Mouse (Mus musculus) hindbrain, embryonic 12.5 days (tissue): Measurements from ENCODE around the gene Stub1. TPM values are rescaled to one million over a fixed set of nuclear protein-coding genes. Genes with fewer than 3 reads are reported as not detected.

Experiments
- ATAC-seq: fragments of 200-750 bp; cut with Nextera tagmentation; 2 replicates; pipeline ENCODE4 v1.8.0; 2017; ENCODE audit warnings: moderate TSS enrichment; ENCODE audit not compliant: low FRiP score
- H3K27ac ChIP-seq: fragments of 300-500 bp; sonication (generic); 2 replicates; pipeline ENCODE4 v1.5.1; 2016; ENCODE audit warnings: mild to moderate bottlenecking
- H3K27me3 ChIP-seq: fragments of 300-500 bp; sonication (generic); 2 replicates; pipeline ENCODE4 v1.6.1; 2016; ENCODE audit warnings: mild to moderate bottlenecking
- H3K36me3 ChIP-seq: fragments of 300-500 bp; sonication (generic); 2 replicates; pipeline ENCODE4 v1.6.1; 2016; ENCODE audit warnings: mild to moderate bottlenecking
- H3K4me1 ChIP-seq: fragments of 300-500 bp; sonication (generic); 2 replicates; pipeline ENCODE4 v1.6.1; 2016
- H3K4me2 ChIP-seq: fragments of 300-500 bp; sonication (generic); replicated peaks from 2 replicates; pipeline ENCODE4 v1.6.1; 2016; ENCODE audit warnings: mild to moderate bottlenecking
- H3K4me3 ChIP-seq: fragments of 300-500 bp; sonication (generic); 2 replicates; pipeline ENCODE4 v1.5.1; 2016; ENCODE audit warnings: mild to moderate bottlenecking
- H3K9ac ChIP-seq: fragments of 300-500 bp; sonication (generic); 2 replicates; pipeline ENCODE4 v1.6.1; 2016; ENCODE audit warnings: mild to moderate bottlenecking, moderate library complexity
- H3K9me3 ChIP-seq: fragments of 300-500 bp; sonication (generic); replicated peaks from 2 replicates; pipeline ENCODE4 v1.6.1; 2016; ENCODE audit warnings: mild to moderate bottlenecking
- WGBS: fragments of 180-500 bp; shearing (Covaris S2); methylation state at CpG from one replicate; pipeline ENCODE4 v1.1.7; 2016; 5-methylcytosine and 5-hydroxymethylcytosine counted together
- polyA plus RNA-seq: library from polyadenylated mRNA; unstranded; fragments of >200 nt; fragmentation: Nextera tagmentation; extraction: Ambion mirVana; gene quantifications from 2 replicates; pipeline ENCODE4 v1.2.1, GENCODE M21; 2016

Gene Stub1
- polyA plus RNA-seq, 1 experiment from 2014 or later: 291 TPM

DNA sequence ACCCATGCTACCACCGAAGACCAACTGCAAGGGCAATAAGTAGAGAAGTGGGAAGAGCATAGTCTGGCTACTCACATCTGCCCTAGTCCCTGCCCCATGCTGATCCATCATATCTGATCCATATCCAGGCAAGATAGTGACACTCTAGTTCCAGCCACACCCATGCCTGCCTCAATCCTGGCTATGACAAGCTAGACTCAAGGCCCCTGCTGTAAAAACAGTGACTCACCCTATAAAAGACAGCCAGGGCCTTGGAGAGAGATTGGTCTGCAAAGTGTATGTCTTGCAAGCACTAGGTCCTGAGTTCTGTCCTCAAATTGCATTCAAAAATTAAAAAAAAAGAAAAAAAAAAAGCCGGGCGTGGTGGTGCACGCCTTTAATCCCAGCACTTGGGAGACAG is 26.7 kb downstream of the Stub1 start:
- H3K9me3 ChIP-seq: no peaks in the 10 kb centered on the region
- no peak overlapping the region for H3K4me2 ChIP-seq
- H3K27me3 ChIP-seq: peaks cover 5% of the 10 kb centered on the region
- WGBS: 82% methylated on average over 4 of the region's 4 CpGs
- no peak for ATAC-seq
- no peaks in the 10 kb centered on the region for H3K36me3 ChIP-seq
- H3K4me3 ChIP-seq: no peak overlapping the region
- no peak overlapping the region for H3K27ac ChIP-seq
- H3K4me1 ChIP-seq: peaks cover 53% of the 10 kb centered on the region
- no peak overlapping the region for H3K9ac ChIP-seq

DNA sequence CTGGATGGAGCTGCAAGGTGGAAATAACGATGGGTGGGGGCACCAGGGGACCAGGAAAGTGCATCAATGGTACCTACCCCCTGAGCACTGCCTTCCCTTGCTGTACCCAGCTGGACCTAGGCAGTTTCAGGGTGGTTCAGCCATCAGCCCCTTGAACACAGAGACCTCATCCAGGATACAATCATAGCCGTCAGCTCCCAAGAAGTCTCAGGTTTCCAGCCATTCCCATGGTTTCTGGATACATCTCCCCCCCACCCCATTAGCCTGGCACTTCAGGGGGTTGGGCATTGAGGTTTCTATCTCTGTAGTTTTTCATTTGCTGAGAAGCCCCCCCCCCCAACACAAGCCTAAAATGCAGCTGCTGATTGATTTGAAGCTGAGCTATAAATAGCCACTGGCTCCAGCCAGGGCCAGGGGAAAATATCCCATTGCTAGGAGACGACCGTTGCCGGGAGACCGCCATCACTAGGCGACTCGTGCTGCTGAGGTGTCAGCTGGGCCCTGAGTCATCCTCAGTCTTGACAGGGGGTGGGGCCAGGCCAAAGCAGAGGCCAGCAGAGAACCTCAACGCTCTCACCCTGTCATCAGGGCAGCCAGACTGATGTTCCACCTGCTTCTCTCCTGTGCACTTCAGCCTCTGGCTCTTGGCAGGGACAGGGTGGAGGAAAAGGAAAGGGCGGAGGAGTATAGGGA is 30.2 kb downstream of the Stub1 start:
- ATAC-seq: peak; percentile 93
- Histone ChIP-seq H3K4me3 (no peak overlapping the region; the same call in 1 of the 2 replicates), H3K27ac (peak overlapping the region; percentile 94), H3K9ac (peak overlapping the region; percentile 28), H3K36me3 (no peaks in the 10 kb centered on the region), H3K27me3 (no peaks in the 10 kb centered on the region; the same call in 1 of the 2 replicates), H3K4me1 (peaks cover 29% of the 10 kb centered on the region), H3K9me3 (no peaks in the 10 kb centered on the region), H3K4me2 (peak overlapping the region; percentile 39)
- 4% methylated on average over 10 of the region's 10 CpGs for WGBS

DNA sequence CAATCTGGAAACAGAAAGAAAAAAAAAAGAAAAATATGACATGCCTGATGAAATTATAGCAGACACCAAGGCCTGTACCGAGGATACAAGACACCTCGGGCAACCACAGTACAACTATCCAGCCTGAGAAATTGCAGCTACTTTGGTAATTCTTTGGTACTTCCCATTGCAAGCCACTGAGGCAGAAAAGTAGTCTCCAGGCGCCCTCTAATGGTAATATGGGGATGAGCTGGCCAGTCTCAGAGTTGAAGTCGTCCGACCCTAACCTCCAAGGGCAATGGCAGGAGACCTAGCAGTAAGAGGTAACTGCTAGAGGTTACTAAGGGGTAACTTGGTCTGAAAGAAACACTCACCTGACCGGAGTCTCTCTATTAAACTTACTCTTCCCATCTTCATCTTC is 32.2 kb downstream of the Stub1 start:
- Histone ChIP-seq H3K4me2 (no peak overlapping the region), H3K9ac (no peak overlapping the region), H3K27ac (no peak overlapping the region), H3K4me3 (no peak overlapping the region), H3K27me3 (no peaks in the 10 kb centered on the region; the same call in 1 of the 2 replicates), H3K4me1 (peaks cover 40% of the 10 kb centered on the region), H3K36me3 (no peaks in the 10 kb centered on the region), H3K9me3 (no peaks in the 10 kb centered on the region)
- no peak for ATAC-seq
- WGBS: 7% methylated on average over 6 of the region's 6 CpGs

DNA sequence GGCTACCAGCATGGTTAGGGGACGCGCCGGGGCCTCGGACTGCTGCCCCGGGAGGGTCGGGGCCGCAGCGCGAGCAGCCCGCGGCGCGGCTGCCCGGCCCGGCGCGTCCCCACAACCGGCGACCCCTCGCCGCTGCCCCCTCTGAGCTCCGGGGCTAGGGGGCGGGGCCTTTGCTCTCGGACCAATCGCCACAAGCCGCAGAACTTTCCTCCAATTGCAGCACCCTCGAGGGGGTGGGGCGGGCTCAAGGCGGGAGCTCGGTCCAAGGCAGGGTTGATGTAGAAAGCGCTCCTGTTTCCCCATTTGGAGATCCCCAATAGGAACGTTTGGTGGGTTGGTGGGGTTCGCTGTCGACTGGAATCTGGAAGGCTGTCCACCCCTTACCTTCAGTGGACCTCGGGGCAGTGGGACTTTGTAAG is 36.2 kb downstream of the Stub1 start, which contains the start of gene Metrn:
Gene Metrn, minus strand, starts transcription at position 186 of the 419 bp plus-strand sequence.
- peak; percentile 70 for ATAC-seq
- H3K9ac ChIP-seq: peak within 1 kb of the TSS; percentile 73

DNA sequence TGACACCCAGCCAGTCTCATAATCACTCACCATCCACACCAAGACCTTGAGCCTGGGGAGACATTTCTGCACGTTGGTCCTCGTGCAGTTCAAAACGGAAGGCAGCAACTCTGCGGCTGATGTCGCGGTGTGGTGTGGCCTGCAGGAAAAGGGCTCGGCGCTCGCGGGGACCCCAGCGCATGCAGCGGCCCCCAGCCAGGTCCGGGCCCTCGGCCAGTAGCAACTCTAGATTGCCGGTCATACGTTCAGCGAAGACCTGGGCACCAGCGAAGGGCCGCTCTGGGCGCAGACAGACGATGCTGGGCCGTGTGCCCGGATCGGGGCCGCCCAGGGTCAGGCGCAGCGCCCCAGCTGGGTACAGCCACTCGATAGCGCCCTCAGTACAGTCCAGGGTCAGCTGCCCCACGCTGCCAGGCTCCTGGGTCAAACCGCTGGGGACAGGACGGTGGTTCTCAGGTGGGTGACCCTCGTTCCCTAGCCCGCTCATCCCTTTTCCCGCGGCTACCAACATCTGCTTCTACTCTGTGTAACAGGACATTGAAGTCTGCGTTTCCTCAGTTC is 36.9 kb downstream of the Stub1 start:
- H3K9me3 ChIP-seq: no peaks in the 10 kb centered on the region
- ATAC-seq: no peak
- H3K9ac ChIP-seq: peak overlapping the region; percentile 73
- peak overlapping the region; percentile 92 for H3K4me2 ChIP-seq
- peak overlapping the region; percentile 76 for H3K4me3 ChIP-seq
- no peaks in the 10 kb centered on the region for H3K27me3 ChIP-seq
- H3K4me1 ChIP-seq: peaks cover 53% of the 10 kb centered on the region
- WGBS: 1% methylated on average over 37 of the region's 37 CpGs
- no peaks in the 10 kb centered on the region for H3K36me3 ChIP-seq
- H3K27ac ChIP-seq: peak overlapping the region; percentile 93

More for the DNA sequence above, 36.2 kb downstream of the Stub1 start, which contains the start of gene Metrn:
- peak within 1 kb of the TSS; percentile 92 for H3K4me2 ChIP-seq
- peak within 1 kb of the TSS; percentile 76 for H3K4me3 ChIP-seq
- H3K9me3 ChIP-seq: no peaks in the 10 kb centered on the region
- WGBS: 0% methylated on average over 35 of the region's 35 CpGs
- peak within 1 kb of the TSS; percentile 93 for H3K27ac ChIP-seq
- H3K4me1 ChIP-seq: peaks cover 51% of the 10 kb centered on the region
- H3K27me3 ChIP-seq: no peaks in the 10 kb centered on the region
- H3K36me3 ChIP-seq: no peaks in the 10 kb centered on the region

DNA sequence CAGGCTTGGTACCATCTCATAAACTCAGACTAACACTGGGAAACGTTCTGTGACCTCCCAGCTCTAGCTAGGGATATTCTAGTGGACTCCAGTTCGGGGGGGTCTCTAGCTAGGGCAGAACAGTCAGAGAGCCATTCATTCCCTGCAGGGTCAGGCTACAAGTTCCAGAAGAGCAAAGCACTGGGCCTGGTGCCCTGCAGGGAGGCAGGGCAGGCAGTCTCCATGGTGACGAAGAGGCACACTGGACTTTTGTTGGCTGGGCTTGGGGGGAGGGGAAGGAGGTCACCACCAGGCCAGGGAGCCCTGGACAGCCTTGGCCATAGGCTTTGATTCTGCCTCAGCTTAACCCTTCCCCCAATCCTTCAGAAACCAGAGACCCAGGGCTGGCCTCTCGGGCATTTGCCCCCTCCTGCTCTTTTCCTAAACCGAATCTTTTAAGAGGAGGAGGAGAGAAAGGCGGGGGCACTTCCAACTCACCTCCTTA is 37.6 kb downstream of the Stub1 start, which contains the start of gene AC134908.4:
Gene AC134908.4, minus strand, starts transcription at position 51 of the 484 bp plus-strand sequence.
- 4% methylated on average over 6 of the region's 6 CpGs for WGBS
- peaks cover 58% of the 10 kb centered on the region for H3K4me1 ChIP-seq
- ATAC-seq: no peak
- H3K4me3 ChIP-seq: peak within 1 kb of the TSS; percentile 76
- no peaks in the 10 kb centered on the region for H3K36me3 ChIP-seq
- H3K9me3 ChIP-seq: no peaks in the 10 kb centered on the region
- no peaks in the 10 kb centered on the region for H3K27me3 ChIP-seq
- peak within 1 kb of the TSS; percentile 92 for H3K4me2 ChIP-seq
- peak within 1 kb of the TSS; percentile 73 for H3K9ac ChIP-seq
- H3K27ac ChIP-seq: peak within 1 kb of the TSS; percentile 93

DNA sequence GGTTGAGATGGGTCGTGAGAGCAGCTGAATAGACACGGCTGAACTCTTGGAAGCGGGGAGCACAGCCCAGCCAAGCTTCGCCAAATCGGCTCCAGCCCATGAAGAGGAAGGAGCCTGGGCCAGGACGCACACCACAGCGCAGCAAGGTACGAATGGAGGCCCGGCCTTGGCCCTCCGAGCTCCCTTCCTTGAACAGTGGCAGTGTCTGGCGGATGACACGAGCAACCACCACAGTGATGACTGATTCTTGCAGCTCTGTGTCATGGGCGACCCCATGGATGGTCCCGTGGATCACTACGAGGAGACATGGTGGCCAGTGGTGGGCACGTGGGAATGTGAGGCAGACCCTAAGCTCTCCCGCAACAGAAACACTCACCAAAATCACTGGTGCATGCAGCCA is 38.2 kb downstream of the Stub1 start:
- no peak for ATAC-seq
- peak overlapping the region; percentile 73 for H3K9ac ChIP-seq
- H3K27ac ChIP-seq: peak overlapping the region; percentile 93
- H3K36me3 ChIP-seq: no peaks in the 10 kb centered on the region
- peak overlapping the region; percentile 76 for H3K4me3 ChIP-seq
- peaks cover 61% of the 10 kb centered on the region for H3K4me1 ChIP-seq
- WGBS: 39% methylated on average over 17 of the region's 17 CpGs
- peak overlapping the region; percentile 92 for H3K4me2 ChIP-seq
- H3K27me3 ChIP-seq: no peaks in the 10 kb centered on the region
- no peaks in the 10 kb centered on the region for H3K9me3 ChIP-seq

DNA sequence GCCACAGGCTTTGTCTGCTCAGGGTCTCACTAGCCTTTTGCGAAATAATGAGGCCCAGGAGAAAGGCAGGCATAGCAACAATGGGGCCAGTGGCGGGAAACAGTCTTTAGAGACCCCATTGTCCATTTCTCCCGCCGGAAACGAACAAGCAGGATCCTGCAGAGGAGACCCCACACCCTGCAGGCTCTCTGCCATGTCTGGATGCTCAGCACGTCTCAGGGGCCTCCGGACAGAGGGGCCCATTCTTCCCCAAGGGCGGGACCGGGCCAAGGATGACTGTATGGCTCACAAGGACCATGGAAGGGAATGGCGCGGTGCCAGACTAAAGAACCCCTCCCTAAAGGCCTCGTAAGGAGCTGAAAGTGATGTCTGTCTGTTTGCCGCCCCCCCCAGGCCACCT is 39.0 kb downstream of the Stub1 start:
- peak overlapping the region; percentile 93 for H3K27ac ChIP-seq
- H3K4me3 ChIP-seq: 0 out of 2 replicates have a peak overlapping the region, but pooled peaks have one; percentile 3
- 30% methylated on average over 13 of the region's 13 CpGs for WGBS
- peak; percentile 44 for ATAC-seq
- peak overlapping the region; percentile 92 for H3K4me2 ChIP-seq
- H3K4me1 ChIP-seq: peaks cover 61% of the 10 kb centered on the region
- no peaks in the 10 kb centered on the region for H3K27me3 ChIP-seq
- no peaks in the 10 kb centered on the region for H3K9me3 ChIP-seq
- H3K9ac ChIP-seq: no peak overlapping the region
- H3K36me3 ChIP-seq: peaks cover 8% of the 10 kb centered on the region; the same call in 1 of the 2 replicates

DNA sequence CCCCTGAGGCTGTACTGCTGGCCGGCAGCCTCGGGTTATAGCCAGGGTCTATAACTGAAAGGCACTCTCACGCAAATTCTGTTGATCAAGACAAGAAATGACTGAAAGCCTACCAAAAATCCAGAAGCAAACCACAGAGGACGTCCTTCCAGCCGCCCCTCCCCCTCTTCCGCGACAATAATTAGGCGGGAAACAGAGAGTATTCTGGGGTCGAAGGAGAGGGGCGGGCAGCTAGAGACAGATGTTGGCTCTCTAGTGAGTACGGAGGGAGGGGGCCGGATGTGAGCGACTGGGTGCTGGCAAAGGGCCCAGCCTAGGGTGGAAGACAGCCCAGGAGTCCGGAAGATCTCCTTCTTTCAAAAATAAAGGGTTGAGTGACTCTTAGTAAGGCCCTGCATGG is 40.6 kb downstream of the Stub1 start, which contains the start of gene Fam173a:
Gene Fam173a, minus strand, starts transcription at position 287 of the 400 bp plus-strand sequence.
- Histone ChIP-seq H3K4me1 (peaks cover 60% of the 10 kb centered on the region), H3K27ac (peak within 1 kb of the TSS; percentile 93), H3K27me3 (no peaks in the 10 kb centered on the region), H3K9me3 (no peaks in the 10 kb centered on the region), H3K4me3 (peak within 1 kb of the TSS; percentile 68), H3K4me2 (peak within 1 kb of the TSS; percentile 89), H3K9ac (peak within 1 kb of the TSS; percentile 83), H3K36me3 (peaks cover 16% of the 10 kb centered on the region)
- WGBS: under 1% methylated on average over 14 of the region's 14 CpGs
- ATAC-seq: peak; percentile 32

DNA sequence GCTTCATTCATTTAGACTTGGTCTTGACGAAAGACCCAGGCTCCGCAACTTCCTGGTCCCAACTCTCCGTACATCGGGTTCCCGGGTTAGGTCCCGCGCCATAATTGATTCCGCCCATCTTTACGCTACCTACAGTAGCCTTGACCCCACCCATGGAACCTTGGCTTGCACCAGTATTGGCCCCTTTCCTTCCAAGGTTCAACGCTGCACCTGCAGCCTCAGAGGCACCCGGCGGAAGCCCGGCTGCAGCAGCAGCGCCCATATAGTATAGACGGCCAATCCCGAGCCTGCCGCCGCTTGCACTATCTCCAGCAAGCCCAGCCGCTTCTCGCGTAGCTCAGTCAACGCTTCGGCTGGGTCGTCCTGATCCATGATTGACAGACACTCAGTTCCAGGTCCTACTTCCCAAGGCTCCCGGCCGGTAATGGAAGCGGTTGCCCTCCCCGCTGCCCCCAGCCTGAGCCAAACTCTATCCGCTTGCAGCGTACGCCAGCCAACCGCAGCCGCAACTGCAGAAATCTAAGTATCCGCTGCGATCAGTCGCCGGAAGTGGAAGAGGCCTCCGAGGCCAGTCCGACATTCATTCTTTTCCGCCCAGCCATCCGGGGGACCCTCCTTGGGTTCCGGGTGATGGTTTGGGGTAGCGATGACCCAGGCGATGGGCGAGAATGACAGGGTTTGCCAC is 41.2 kb downstream of the Stub1 start:
- H3K36me3 ChIP-seq: peaks cover 22% of the 10 kb centered on the region
- H3K4me2 ChIP-seq: peak overlapping the region; percentile 89
- H3K27me3 ChIP-seq: no peaks in the 10 kb centered on the region
- WGBS: under 1% methylated on average over 45 of the region's 45 CpGs
- H3K9ac ChIP-seq: peak overlapping the region; percentile 83
- H3K9me3 ChIP-seq: no peaks in the 10 kb centered on the region
- ATAC-seq: peak; percentile 26
- H3K4me3 ChIP-seq: peak overlapping the region; percentile 68
- H3K27ac ChIP-seq: peak overlapping the region; percentile 93
- H3K4me1 ChIP-seq: peaks cover 54% of the 10 kb centered on the region

DNA sequence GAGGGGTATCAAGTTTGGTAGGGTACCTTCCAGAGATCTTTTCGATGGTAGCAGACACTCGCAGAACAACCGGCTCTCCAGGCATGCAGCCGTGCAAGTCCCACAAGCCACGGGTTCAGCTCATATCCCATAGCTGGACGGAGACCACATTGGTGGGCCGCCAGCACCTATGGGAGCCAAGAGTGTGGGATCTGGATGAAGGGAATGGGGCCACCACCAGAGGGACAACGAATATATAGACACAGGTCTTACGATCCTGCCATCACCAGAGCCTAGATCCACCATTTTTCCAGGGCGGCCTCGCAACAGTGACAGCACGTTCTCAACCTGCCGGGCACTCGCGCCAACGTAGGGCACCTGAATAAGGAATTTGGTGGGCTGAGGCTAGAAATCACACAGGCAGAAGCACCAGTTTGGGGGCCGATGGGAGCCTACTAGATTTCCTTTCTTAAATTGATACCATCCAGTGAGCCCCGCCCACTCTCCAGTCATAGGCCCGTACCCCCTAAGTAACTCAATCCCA is 41.8 kb downstream of the Stub1 start:
- ATAC-seq: no peak
- peaks cover 26% of the 10 kb centered on the region for H3K36me3 ChIP-seq
- H3K4me2 ChIP-seq: peak overlapping the region; percentile 89
- peak overlapping the region; percentile 68 for H3K4me3 ChIP-seq
- peaks cover 51% of the 10 kb centered on the region for H3K4me1 ChIP-seq
- H3K9me3 ChIP-seq: no peaks in the 10 kb centered on the region
- H3K9ac ChIP-seq: peak overlapping the region; percentile 83
- H3K27me3 ChIP-seq: no peaks in the 10 kb centered on the region
- 29% methylated on average over 19 of the region's 19 CpGs for WGBS
- H3K27ac ChIP-seq: peak overlapping the region; percentile 93
